8 mouse cellular contexts compared by ENCODE assay signal in the genomic region with DNA sequence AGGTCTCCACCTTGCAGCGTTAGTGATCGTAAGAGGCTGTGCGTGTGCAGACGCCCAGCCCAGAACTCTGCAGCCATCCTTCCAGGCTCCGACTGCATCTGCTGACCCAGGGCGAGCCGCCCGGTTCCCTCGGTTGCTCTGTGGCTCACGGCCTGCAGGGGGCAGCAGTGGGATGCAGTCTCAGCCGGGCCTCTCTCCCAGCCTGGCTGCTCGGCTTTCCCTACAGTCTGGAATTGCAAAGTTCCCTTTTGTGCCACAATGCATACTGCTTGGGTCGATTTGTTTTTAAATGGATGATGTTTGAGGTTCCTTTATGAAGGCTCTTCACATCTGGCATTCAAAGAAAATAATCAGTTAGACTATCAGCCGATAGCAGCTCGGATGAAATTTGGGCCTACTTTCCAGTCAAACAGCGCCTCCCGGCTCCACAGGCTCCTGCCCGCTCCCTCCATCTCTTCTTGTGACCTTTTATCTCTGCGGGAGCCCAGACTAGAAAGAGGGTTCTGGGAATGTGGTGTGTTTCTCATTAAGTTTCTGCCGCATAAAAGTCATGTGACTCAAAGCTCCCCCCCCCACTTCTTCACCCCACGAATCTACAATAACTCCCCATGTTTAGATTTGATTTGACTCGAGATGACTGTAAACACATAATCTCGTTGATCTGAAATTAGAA. TPM values are rescaled to one million over a fixed set of nuclear protein-coding genes. Genes with fewer than 3 reads are reported as not detected.
DNase-seq lines count a peak whose midpoint lies in the region; ATAC-seq lines count a peak whose summit lies in the region.

No protein-coding gene starts in this region.

- peaks cover 10% of the 10 kb centered on the region for H3K27me3 ChIP-seq in hindbrain, embryonic 13.5 days

- peak; percentile 68; the same call in 1 of the 2 replicates for ATAC-seq in hindbrain, embryonic 13.5 days (ENCODE audit: low FRiP score)

- DNase-seq in Muller cell, postnatal 12 days (ENCODE audit: inconsistent ontology term): peak; percentile 80
- peak; percentile 95 for DNase-seq in cerebellum, postnatal 14 days
- peak; percentile 78 to 85 for DNase-seq in frontal cortex, postnatal 14 days (ENCODE audit: low spot score in 2 of 2)
- peak; percentile 91 to 92 for DNase-seq in layer of hippocampus, postnatal 14 days (ENCODE audit: low spot score in 2 of 2)
- DNase-seq in lung, postnatal 14 days: peak; percentile 90
- DNase-seq in retina, embryonic 14.5 days (ENCODE audit: low spot score): peak; percentile 95
- peak; percentile 64 to 69 for DNase-seq in thymus, postnatal 36 days

- H3K9ac ChIP-seq in hindbrain, embryonic 13.5 days: 0 out of 2 replicates have a peak overlapping the region, but pooled peaks have one; percentile 35

- 2% methylated on average over 23 of the region's 23 CpGs for WGBS in hindbrain, embryonic 13.5 days

- H3K4me2 ChIP-seq in hindbrain, embryonic 13.5 days: peak overlapping the region; percentile 38

- H3K36me3 ChIP-seq in hindbrain, embryonic 13.5 days: no peaks in the 10 kb centered on the region

- no peak overlapping the region for H3K27ac ChIP-seq in hindbrain, embryonic 13.5 days

- no peak overlapping the region for H3K4me3 ChIP-seq in hindbrain, embryonic 13.5 days

- H3K9me3 ChIP-seq in hindbrain, embryonic 13.5 days: peaks cover 8% of the 10 kb centered on the region

- H3K4me1 ChIP-seq in hindbrain, embryonic 13.5 days (replicated peaks): peaks cover 23% of the 10 kb centered on the region

RNA-seq across cellular contexts. Expression of a gene that starts 31.7 kb away (rescaled TPM):
- 481 and 484 TPM in 2 replicates for polyA plus RNA-seq in hindbrain, embryonic 13.5 days (2015; fragmentation: Nextera tagmentation; extraction: Ambion mirVana)
- total RNA-seq in layer of hippocampus, postnatal 14 days (2021): 100 to 1,000 TPM; 266 to 268 TPM
